Mouse (Mus musculus) spleen, adult 2 months (tissue): Measurements from ENCODE around the gene Polr3a. TPM values are rescaled to one million over a fixed set of nuclear protein-coding genes. Genes with fewer than 3 reads are reported as not detected.

Source experiments
- DNase-seq, 2 experiments: peaks; one replicate each; pipeline versions ENCODE4 v3.0.0 to v3.0.0-alpha.2; 2012 to 2021; ENCODE audit warnings: low spot score in 2 of 2, low read depth in 1 of 2
- H3K27ac ChIP-seq: fragments of 200-500 bp; 2 replicates; pipeline ENCODE4 v1.5.1; 2012; ENCODE audit warnings: low read length, inconsistent platforms; ENCODE audit not compliant: insufficient read depth
- H3K27me3 ChIP-seq: fragments of 200-500 bp; 2 replicates; pipeline ENCODE4 v1.6.1; 2012; ENCODE audit warnings: mild to moderate bottlenecking, moderate library complexity, low read length, inconsistent platforms; ENCODE audit not compliant: control insufficient read depth, insufficient read depth
- H3K36me3 ChIP-seq: fragments of 200-500 bp; 2 replicates; pipeline ENCODE4 v1.6.1; 2012; ENCODE audit warnings: mild to moderate bottlenecking, low read length, inconsistent platforms; ENCODE audit not compliant: control insufficient read depth, insufficient read depth
- H3K4me1 ChIP-seq: fragments of 200-500 bp; 2 replicates; pipeline ENCODE4 v1.6.1; 2011; ENCODE audit warnings: inconsistent platforms; ENCODE audit not compliant: control insufficient read depth, insufficient read depth, insufficient read length
- H3K4me3 ChIP-seq: fragments of 200-500 bp; 2 replicates; pipeline ENCODE4 v1.5.1; 2011; ENCODE audit warnings: mild to moderate bottlenecking, inconsistent platforms; ENCODE audit not compliant: insufficient read depth, insufficient read length; ENCODE audit errors: extremely low read depth
- CTCF ChIP-seq: fragments of 200-500 bp; IDR thresholded peaks from 2 replicates; pipeline ENCODE4 v1.5.1; 2011; ENCODE audit warnings: mild to moderate bottlenecking, inconsistent platforms; ENCODE audit not compliant: insufficient read depth, insufficient read length, insufficient replicate concordance; ENCODE audit errors: extremely low read depth
- POLR2A ChIP-seq: fragments of 200-500 bp; IDR thresholded peaks from 2 replicates; pipeline ENCODE4 v1.6.1; 2011; ENCODE audit warnings: low read depth, low read length, inconsistent platforms
- WGBS: fragments of 180-500 bp; shearing (Covaris S2); methylation state at CpG from one replicate; pipeline ENCODE4 v1.1.7; 2018; 5-methylcytosine and 5-hydroxymethylcytosine counted together
- polyA plus RNA-seq: library from polyadenylated mRNA; depleted of rRNA; stranded (reverse); fragments of >200 nt; gene quantifications from 2 replicates; pipeline ENCODE4 v1.2.3, GENCODE M21; 2012

Polr3a gene
- polyA plus RNA-seq, 1 experiment = 5.8 TPM

DNA sequence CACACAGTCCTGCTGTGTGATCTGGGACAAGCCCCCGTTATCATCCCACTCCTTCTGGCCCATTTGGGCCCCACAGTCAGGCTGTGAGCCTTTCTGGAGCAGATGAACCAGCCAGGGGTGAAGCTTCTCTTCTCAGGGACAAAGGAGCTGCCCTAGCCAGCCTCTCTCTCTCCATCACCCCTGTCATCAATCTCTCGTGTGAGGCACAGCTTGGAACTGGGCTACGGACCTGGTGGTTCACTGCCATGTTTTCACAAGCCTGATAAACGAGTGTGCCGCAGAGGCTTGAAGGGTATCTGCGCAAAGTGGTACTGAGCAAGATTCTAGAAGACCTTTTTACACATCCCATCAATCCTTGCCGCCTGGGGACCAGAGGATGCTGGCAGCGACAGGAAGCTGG, 34.7 kb upstream of the Polr3a start:
- H3K36me3 ChIP-seq = no peaks in the 10 kb centered on the region
- no peak for DNase-seq
- TF ChIP-seq CTCF (no peak), POLR2A (no peak)
- H3K4me1 ChIP-seq = no peaks in the 10 kb centered on the region
- no peak overlapping the region for H3K27ac ChIP-seq
- H3K27me3 ChIP-seq = no peaks in the 10 kb centered on the region
- 81% methylated on average over 8 of the region's 8 CpGs for WGBS
- H3K4me3 ChIP-seq = no peak overlapping the region

DNA sequence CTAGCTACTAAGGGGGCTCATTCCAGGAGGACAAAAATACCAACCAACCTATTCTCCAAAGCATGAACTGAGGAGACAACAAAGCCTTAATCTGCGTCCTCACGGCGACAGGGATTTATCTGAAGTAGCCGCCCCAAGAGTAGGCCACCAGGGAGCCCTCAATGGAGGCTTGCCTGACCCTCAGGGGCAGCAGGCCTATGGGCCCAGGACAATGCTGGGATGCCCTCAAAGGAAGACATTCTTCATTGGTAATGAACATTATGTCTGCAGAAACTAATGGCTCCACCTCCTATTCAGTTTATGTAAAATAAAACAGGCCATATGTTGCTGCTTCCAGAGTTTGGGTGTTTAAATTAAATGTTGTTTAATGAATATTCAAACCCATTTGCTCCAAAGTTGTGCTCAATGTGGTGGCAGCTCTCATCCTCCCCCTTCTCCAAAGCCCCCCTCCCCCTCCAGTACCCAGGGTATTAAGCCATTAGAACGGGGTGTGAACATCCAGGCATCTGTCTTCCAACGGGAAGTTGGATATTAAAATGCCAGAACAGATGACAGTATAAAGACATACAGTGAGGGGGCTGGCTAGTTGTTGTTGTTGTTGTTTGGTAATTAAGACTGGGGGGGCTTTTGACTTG, 25.8 kb upstream of the Polr3a start:
- Histone ChIP-seq H3K4me3 (no peak overlapping the region), H3K27me3 (no peaks in the 10 kb centered on the region), H3K36me3 (no peaks in the 10 kb centered on the region), H3K4me1 (no peaks in the 10 kb centered on the region), H3K27ac (no peak overlapping the region)
- 92% methylated on average over 6 of the region's 6 CpGs for WGBS
- no peak for DNase-seq
- no peak for TF ChIP-seq CTCF
- no peak for TF ChIP-seq POLR2A

DNA sequence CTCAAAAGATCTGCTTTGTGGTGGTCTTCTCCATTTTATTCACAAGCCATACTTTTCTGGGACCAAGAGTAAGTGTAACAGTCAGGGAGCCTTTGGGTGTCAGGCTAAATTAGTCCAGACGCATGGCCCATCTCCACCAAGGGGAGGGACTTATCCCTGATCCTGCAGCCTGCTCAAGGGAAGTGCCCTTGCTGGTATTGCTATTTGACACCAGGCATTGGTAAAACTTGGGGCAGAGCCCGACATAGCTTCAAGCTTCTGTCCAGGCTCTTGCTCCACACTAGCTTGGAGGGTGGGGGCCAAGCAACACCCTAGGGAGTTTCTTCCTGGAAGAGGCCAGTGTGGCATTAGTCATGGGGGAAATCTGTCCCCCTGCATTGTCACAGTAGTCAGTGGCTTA, 23.8 kb upstream of the Polr3a start:
- no peak for DNase-seq
- Histone ChIP-seq H3K27ac (no peak overlapping the region), H3K4me1 (no peaks in the 10 kb centered on the region), H3K27me3 (no peaks in the 10 kb centered on the region), H3K4me3 (no peak overlapping the region), H3K36me3 (no peaks in the 10 kb centered on the region)
- 85% methylated on average over 2 of the region's 2 CpGs for WGBS
- TF ChIP-seq POLR2A = no peak
- no peak for TF ChIP-seq CTCF

DNA sequence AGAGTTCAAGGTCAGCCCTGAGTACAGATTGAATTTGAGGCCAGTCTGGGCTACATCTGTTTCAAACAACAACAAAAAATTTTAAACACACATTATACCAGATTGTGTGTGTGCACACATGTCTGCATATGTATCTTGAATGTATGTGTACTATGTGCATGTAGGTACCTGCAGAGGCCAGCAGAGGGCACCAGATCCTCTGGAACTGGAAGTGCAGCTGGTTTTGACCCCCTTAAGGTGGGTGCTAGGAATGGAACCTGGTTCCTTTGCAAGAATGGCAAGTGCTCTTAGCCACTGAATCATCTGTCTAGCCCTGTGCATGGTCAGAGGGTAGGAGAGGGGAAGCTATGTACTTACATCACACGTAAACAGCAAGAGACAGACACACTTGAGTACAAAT, 23.4 kb upstream of the Polr3a start:
- Histone ChIP-seq H3K4me3 (no peak overlapping the region), H3K27ac (no peak overlapping the region), H3K36me3 (no peaks in the 10 kb centered on the region), H3K27me3 (no peaks in the 10 kb centered on the region), H3K4me1 (no peaks in the 10 kb centered on the region)
- WGBS = 98% methylated on average over 1 of the region's 1 CpGs
- TF ChIP-seq POLR2A (no peak), CTCF (no peak)
- DNase-seq = no peak

DNA sequence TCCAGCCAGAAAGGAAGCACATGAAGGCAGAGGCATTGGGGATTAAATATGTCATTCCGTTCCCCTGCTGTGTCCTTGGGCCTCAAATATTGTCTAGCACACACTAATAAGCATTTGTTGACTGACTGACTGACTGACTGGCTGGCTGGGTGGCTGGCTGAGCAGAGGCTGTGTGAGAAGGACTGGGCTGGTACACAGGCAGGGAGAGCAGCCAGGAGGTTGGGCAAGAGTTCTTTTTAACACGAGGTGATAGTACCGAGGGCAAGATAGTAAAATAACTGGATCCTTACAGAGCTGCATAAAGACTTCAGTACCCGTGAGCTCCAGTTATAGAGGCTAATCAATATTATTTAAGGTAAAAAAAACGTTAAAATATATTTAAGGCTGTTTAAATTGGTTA, 22.7 kb upstream of the Polr3a start:
- Histone ChIP-seq H3K27ac (no peak overlapping the region), H3K36me3 (no peaks in the 10 kb centered on the region), H3K4me3 (no peak overlapping the region), H3K4me1 (no peaks in the 10 kb centered on the region), H3K27me3 (no peaks in the 10 kb centered on the region)
- no peak for TF ChIP-seq CTCF
- no peak for TF ChIP-seq POLR2A
- 78% methylated on average over 5 of the region's 5 CpGs for WGBS
- DNase-seq = no peak

DNA sequence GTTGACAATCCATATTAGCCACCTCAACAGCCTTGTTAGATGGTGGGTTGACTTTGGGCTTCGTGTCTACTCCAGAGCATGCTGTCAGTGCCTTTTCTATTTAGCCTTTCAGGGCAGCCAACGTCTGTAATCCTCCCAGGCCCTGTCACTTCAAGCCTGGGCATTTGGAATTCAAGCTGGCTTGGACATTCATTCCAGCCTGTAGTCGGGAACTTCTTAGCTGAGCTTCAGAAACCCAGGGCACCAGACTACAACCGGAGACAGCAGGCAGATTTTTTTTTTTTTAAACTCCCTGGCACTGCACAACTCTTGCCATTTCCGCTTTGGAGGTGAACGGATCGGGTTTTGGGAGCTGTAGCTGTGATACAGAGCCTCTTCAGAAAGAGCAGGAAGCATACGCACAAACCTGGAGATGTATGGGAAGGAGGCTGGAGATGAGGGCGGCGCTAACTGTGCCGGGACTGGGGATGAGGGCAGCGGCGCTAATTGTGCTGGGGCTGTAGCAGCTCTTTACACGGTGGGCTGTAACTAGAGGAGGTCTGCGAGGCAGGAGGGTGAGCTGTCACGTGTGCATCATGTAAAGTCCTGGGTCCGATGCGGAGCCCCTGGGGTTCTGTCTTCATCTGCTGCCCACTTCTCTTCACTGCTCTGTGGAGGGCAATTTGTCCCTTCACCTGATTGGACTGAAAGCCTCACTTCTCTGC, 21.4 kb upstream of the Polr3a start:
- no peaks in the 10 kb centered on the region for H3K36me3 ChIP-seq
- H3K4me1 ChIP-seq = no peaks in the 10 kb centered on the region
- no peak for DNase-seq
- WGBS = 32% methylated on average over 18 of the region's 18 CpGs
- no peaks in the 10 kb centered on the region for H3K27me3 ChIP-seq
- H3K27ac ChIP-seq = no peak overlapping the region
- no peak for TF ChIP-seq POLR2A
- no peak for TF ChIP-seq CTCF
- no peak overlapping the region for H3K4me3 ChIP-seq

DNA sequence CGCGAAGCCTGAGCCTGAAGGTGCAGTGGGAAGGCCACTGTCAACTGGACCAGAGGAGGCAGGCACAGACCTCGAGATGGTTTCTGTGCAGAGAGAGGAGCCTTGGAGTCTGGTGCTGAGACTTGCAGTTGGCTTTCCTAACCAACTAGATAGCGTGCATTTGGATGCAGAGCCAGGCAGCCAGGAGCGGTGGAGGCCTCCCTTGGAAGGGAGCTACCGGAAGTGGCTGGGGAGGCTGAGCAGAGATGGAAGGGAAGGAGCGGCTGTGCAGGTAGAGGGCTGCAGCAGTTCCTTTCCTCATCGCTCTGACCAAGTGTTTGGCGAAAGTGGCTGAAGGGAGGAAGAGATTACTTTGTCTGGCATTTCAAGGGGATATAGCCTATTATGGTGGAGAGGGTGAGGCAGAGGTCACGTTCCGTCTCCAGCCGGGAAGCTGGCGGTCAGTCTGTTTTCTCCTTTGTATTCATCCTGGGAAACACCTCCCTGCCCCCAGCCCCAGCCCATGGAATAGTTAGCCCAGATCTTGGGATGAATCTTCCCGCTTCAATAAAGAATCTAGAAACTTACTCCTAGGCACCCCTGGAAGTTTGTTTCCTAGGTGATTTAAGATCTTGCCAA, 20.7 kb upstream of the Polr3a start:
- H3K4me3 ChIP-seq = no peak overlapping the region
- no peaks in the 10 kb centered on the region for H3K4me1 ChIP-seq
- no peak for DNase-seq
- 36% methylated on average over 14 of the region's 14 CpGs for WGBS
- no peak for TF ChIP-seq CTCF
- no peak overlapping the region for H3K27ac ChIP-seq
- no peaks in the 10 kb centered on the region for H3K27me3 ChIP-seq
- no peaks in the 10 kb centered on the region for H3K36me3 ChIP-seq
